Mouse (Mus musculus): Measurements from ENCODE around the gene Fam98c. TPM values are rescaled to one million over a fixed set of nuclear protein-coding genes. Genes with fewer than 3 reads are reported as not detected.
A peak's percentile ranks its signal among the peaks of the same experiment; 100 is the strongest.
"Not testable (repeated sequence)": the region's sequence is repeated elsewhere in the genome, so short reads cannot be mapped to it uniquely, and the experiment has no call there.

The Fam98c gene
- total RNA-seq (2022), result 10 to 100 TPM; 34.8 to 36.2 (median 35.5) TPM

DNA sequence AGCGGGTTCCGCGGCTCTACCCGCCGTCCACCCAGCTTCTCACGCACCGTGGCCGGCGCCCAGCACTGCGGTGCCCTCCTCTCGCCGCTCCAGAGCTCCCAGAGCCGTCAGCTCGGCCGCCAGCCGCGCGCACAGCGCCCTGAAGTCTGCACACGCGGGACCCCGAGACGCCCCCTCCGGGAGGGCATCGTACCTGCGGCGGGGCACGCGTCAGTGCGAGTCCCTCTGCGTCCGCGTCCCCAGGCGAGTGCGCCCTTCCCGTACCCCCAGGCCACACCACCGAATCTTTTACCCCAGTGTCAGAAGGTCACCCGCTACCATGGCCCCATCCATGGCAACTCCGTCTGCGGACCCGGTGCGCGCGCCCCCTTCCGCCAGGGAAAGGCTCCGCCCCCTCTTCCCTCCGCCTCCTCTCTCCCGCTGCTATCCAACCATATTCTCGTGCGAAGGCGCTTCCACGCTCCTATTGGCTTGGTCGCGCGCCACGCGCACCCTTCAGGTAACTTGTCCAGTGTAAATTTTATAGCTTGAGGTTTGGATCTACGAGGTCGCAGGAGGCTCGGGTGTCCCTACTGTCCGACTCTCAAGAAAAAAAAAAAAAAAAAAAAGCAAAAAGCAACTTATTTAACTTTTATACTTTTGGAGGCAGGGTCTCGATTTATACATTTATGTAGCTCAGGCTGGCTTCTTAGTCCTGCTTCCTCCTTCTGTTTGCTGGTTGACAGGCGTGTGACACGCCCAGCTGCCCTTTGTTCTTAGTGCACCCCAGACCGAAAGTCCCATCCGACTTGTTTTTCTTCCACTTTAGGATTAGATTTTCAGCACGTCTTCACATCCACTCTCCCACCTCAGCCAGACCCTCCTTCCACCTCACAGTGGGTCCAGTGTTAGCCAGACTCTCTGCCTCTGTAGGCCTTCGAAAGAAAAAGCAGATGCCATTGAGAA lies at the start of gene Fam98c:
Gene Fam98c (minus strand): TSS at position 397 of the 945 bp plus-strand sequence.
- peak; percentile 72 to 83 for DNase-seq (ENCODE audit: low spot score in 2 of 2)

GRCm38 (mm10) chr7:29202577-29202976 lies 46.5 kb upstream of the Fam98c start:
- DNase-seq (ENCODE audit: low spot score in 2 of 2), result no peak

DNA sequence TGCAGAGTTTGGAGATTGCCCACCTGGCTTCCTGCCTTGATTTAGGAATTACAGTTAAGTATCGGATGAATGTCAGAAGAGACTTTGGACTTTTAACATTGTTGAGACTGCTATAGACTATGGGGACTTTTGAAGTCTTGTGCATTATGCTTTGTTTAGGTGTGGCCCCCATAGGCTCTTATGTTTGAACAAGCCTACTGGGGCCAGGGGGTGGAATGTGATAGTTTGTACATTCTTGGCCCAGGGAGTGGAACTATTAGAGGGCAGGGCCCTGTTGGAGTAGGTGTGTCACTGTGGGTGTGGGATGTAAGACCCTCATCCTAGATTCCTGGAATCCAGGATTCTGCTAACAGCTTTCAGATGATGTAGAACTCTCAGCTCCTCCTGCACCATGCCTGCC lies 38.2 kb upstream of the Fam98c start:
- not testable (repeated sequence) for DNase-seq (ENCODE audit: low spot score in 2 of 2)

DNA sequence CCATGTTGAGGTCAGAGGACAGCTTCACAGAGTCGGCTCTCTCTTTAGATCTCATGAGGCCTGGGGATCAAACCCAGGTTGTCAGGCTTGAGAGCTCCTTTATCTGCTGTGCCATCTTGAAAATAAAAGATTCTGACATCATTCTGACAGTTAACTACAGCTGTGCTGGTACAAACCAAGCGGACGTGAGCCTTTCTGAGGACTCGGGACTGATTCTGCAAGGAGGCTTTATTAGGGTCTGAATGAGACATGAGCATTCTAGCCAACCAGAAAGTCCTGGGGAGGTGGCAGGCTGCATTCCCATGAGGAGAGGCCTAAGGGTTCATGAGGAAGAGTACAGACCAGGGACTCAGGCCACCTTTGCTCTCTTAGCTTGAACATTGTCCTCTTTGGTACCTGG lies 25.3 kb upstream of the Fam98c start:
- not testable (repeated sequence) for DNase-seq (ENCODE audit: low spot score in 2 of 2)

GRCm38 (mm10) chr7:29180854-29181236 lies 24.8 kb upstream of the Fam98c start:
- no peak for DNase-seq (ENCODE audit: low spot score in 2 of 2)

GRCm38 (mm10) chr7:29180077-29180853 lies 24.2 kb upstream of the Fam98c start, which contains the start of gene Psmd8:
TSS of gene Psmd8 (minus strand) at chr7:29180701.
- peak; percentile 81 to 98 for DNase-seq (ENCODE audit: low spot score in 2 of 2)

DNA sequence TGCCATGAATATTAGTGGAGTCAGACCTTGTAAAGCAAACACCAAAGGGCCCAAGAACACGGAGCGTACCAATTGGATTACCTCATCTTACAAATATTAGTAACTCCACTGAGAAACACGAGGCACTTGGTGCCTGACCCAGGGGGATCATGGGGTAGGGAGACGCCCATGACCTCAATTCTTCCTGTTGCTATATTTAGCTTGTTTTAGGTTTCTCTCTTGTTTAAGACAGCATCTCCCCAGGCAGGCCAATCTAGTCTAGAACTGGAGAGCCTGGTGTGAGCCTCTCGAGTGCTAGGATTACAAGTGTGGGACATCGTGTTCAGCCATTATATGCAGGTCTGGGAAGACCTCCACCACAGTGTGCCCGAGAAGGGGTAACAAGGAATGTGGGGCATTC lies 23.3 kb upstream of the Fam98c start:
- no peak for DNase-seq (ENCODE audit: low spot score in 2 of 2)

GRCm38 (mm10) chr7:29178106-29178505 lies 22.1 kb upstream of the Fam98c start:
- DNase-seq (ENCODE audit: low spot score in 2 of 2), result no peak

GRCm38 (mm10) chr7:29172390-29173016 lies 16.5 kb upstream of the Fam98c start:
- DNase-seq (ENCODE audit: low spot score in 2 of 2), result no peak

DNA sequence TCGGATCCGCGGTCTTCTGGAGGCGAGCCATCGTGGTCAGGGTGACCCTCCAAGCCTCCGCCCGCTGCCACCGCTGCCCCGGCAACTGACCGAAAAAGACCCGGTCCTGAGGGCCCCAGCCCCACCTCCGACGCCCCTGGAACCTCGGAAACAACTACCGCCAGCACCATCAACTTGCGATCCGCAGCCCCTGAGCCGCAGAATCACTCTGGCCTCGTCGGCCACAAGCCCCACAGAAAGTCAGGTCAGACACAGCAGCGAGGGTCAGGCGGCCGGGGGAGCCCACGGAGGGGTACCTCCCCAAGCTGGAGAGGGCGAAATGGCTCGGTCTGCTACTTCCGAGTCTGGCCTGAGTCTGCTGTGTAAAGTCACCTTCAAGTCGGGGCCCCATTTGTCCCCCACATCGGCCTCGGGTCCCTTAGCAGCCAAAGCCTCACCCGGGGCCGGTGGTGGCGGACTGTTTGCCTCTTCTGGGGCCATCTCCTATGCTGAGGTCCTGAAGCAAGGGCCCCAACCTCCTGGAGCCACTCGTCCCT lies 15.6 kb upstream of the Fam98c start:
- no peak for DNase-seq (ENCODE audit: low spot score in 2 of 2)

DNA sequence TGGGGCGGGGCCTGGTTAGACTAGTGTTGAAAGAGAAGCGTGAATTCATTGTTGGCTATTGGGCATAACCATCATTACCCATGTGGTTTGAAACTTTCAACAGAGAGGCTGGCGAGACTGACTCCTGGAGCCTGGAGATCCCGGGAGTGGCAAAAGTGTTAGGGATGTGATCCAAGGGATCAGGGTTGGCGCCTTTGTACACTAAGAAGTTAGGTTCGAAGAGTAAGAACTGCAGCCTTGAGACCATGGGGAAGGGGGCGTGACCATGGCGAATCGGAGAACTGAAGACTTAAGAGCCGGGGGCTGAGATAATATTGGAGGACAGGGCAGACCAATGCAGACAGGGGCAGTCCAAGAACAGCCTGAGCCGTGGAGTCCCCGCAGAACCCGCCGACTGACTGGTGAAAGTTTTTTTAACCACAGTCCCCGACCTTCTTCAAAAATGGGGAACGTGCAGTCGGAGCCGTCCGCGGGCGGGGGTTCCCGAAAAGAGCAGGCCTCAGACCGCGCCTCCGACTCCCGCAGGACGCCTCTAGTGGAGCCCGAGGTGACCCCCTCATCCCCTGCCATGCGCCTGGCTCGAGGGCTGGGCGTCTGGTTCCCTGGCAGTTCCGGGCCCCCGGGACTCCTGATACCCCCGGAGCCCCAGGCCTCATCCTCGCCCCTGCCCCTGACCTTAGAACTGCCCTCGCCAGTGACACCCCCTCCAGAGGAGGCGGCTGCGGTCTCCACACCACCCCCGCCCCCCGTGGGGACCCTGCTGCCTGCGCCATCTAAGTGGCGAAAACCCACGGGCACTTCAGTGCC lies 14.9 kb upstream of the Fam98c start:
- DNase-seq (ENCODE audit: low spot score in 2 of 2), result no peak

DNA sequence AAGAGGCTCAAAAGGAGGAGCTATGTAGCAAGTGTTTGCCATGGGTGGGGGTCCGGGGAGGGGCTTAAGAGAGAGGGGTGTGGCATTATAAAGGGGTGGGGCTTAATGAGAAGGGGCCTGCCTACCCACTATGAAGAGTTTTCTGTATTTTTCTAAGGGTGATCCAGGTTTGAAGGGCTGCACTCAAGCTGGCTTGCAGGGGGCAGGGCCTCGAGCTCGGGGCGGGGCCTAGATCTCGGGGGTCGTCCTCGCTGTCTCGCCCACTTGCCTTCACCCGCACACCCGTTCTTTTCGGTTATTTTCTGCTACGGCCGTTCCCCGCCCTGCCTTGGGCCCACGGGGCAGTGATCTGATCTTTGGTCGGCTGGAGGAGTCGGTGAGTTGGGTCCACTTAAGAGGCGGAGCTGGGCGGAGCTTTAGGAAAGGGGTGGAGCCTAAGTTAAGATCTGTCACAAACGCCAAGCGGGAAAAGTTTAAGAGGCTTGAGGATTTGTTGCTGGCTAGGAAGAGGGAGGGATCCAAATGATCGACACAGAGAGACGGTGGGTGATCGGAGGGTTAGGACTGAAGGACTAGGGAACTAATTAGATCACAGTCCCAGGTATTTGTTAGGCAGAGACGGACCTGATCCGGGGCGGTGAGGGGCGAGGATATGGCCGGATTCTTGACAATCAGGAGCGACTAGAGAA lies 14.2 kb upstream of the Fam98c start, which contains the start of the genes Ggn and Spred3:
Gene Ggn (plus strand): TSS at position 145 of the 689 bp plus-strand sequence.
Gene Spred3 (minus strand): TSS at position 346 of the 689 bp plus-strand sequence.
- peak in 1 of 2 experiments; percentile 40 for DNase-seq (ENCODE audit: low spot score in 2 of 2)

- peak; percentile 69 to 84 for DNase-seq (ENCODE audit: low spot score in 2 of 2)
Observed at GRCm38 (mm10) chr7:29169231-29170065, 13.4 kb upstream of the Fam98c start.

- DNase-seq (ENCODE audit: low spot score in 2 of 2), result peak in 1 of 2 experiments; percentile 41
Observed at GRCm38 (mm10) chr7:29168791-29169230, 12.8 kb upstream of the Fam98c start.

- no peak for DNase-seq (ENCODE audit: low spot score in 2 of 2)
Observed at GRCm38 (mm10) chr7:29168121-29168695, 12.2 kb upstream of the Fam98c start.

DNA sequence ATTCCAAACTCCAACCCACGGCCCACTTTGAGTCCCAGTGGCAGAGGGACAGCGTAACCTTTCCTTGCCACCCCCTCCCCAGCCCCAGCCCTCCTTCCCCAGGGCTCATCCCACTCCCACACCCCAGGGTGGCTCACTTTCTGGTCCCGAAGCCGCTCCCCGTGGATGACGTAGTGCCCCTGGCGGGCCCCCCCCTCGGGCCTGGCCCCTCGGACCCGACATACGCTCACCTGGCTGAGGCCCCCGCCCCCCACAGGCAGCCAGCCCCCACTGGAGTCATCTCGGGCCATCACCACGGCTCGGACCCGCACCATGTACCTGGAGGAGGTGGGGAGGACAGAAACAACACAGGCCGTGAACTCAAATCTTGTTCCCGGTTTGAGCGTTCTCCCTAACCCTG lies 11.6 kb upstream of the Fam98c start:
- no peak for DNase-seq (ENCODE audit: low spot score in 2 of 2)

DNA sequence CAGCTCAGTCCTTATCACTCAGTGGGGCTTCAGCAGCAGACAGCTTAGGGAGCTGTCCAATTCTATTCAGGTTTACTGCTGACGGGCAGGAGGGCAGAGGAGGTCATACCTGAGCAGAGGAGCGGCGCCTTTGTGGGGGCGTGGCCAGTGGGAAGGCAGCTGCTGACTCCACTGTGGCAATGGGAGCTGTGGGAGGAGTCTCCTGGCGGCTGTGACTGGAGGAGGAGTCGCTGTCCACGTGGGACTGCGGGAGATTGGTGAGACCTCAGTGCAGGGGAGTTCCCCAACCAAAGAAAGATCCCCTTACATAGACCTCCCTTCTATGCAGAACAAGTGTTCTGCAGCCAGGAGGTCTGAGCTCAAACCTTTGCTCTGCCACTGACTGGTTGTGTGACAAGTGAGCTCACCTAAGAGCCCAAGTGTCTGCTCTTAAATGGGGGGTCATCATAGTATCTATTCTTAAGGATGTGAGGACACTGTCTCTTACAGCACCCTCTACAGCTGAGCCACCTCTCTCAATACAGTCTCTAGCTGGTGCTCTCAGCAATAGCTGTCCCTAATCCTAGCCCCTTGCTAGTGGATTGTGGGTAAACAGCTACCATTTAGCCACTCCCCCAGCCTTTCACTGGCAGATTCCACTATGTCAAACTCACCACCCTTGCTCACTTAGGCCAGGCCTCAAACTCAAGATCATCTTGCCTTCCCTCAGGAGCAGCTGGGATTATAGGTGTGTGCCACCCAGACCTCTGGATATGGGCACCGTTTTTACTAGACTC lies 6.9 kb upstream of the Fam98c start:
- DNase-seq (ENCODE audit: low spot score in 2 of 2), result no peak

DNA sequence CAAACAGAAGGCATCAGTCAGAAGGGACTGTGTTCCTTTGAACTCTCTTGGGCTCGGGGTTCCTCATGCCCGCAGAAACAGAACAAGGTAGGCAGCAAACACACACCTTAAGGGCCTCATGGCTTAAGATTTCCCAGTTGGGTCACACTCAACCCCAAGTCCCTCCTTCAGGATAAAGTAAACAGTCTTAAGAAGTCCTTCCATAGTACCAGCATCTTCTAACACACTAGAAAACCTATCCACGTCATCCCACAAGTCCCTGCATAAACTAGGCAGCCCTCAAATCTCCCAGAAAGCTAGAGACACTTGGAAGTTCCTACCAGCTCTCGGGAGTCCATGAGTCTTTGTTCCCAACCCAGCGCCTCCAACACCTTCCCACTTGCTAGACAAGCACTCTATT lies 6.3 kb upstream of the Fam98c start:
- no peak for DNase-seq (ENCODE audit: low spot score in 2 of 2)
